Mouse (Mus musculus) G1E (cell line): ENCODE measurements around the gene Ganab.

Source experiments
- CTCF ChIP-seq: IDR thresholded peaks from 2 replicates; pipeline ENCODE4 v1.5.1; 2012; ENCODE audit warnings: low read depth, low read length, inconsistent platforms, mixed read lengths
- POLR2AphosphoS5 ChIP-seq: IDR thresholded peaks from 2 replicates; pipeline ENCODE4 v1.6.1; 2012; ENCODE audit warnings: low read depth, low read length, inconsistent platforms; ENCODE audit not compliant: insufficient replicate concordance
- TAL1 ChIP-seq: conservative IDR thresholded peaks from 2 replicates; pipeline ENCODE4 v1.6.1; 2012; ENCODE audit warnings: low read depth, low read length, inconsistent platforms, mixed read lengths

DNA sequence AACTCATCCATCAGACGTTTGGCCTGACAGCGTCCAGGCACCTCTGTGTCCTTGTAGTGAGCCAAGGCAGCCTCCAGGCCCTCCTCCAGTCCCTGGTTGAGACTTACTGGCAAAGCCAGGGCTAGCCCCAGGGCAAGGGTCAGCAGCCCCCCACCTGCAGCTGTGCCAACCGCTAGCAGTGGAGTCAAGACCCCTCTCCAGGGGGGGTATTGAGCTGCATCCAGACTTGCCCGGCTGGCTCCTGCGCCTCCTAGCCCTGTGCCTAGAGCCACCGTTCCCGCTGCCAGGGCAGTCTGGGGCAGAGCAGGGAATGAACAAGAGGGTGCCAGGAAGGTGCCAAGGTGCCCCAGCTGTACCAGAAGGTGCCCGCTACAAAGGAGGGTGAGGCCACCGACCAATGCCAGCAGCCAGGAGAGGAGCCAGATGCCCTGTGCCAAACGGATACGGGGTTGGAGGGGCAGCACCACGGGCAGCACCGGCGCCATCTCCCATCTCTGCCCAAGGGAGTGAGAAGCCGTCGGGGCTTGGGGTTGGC is 30.9 kb downstream of the Ganab start:
- no peak for TF ChIP-seq TAL1
- no peak for TF ChIP-seq CTCF
- TF ChIP-seq POLR2AphosphoS5, result no peak
